Mouse (Mus musculus) kidney, postnatal 10 days (tissue): ENCODE results near the gene 6430548M08Rik.

ENCODE experiments used
- DNase-seq: peaks from one replicate; pipeline ENCODE4 v3.0.0; 2021; ENCODE audit warnings: mixed read lengths

The 6430548M08Rik gene

GRCm38 (mm10) chr8:120113758-120114255 lies at the start of gene 6430548M08Rik:
Gene 6430548M08Rik, plus strand, starts transcription at chr8:120114152.
- peak; percentile 100 for DNase-seq

GRCm38 (mm10) chr8:120065611-120066010 lies 48.3 kb upstream of the 6430548M08Rik start:
- DNase-seq = no peak

- DNase-seq = no peak
These were observed 47.7 kb upstream of the 6430548M08Rik start for GRCm38 (mm10) chr8:120066226-120066625.

GRCm38 (mm10) chr8:120067936-120068668 lies 45.9 kb upstream of the 6430548M08Rik start:
- peak; percentile 84 for DNase-seq

- DNase-seq = peak; percentile 91
These were observed 42.3 kb upstream of the 6430548M08Rik start for GRCm38 (mm10) chr8:120071684-120072083.

GRCm38 (mm10) chr8:120072259-120072658 lies 41.7 kb upstream of the 6430548M08Rik start:
- DNase-seq = no peak

GRCm38 (mm10) chr8:120072827-120073226 lies 41.1 kb upstream of the 6430548M08Rik start:
- peak; percentile 72 for DNase-seq

- DNase-seq = no peak
These were observed 39.4 kb upstream of the 6430548M08Rik start for GRCm38 (mm10) chr8:120074516-120074915.

- no peak for DNase-seq
These were observed 38.6 kb upstream of the 6430548M08Rik start for GRCm38 (mm10) chr8:120075347-120075746.

GRCm38 (mm10) chr8:120078080-120078479 lies 35.9 kb upstream of the 6430548M08Rik start:
- peak; percentile 94 for DNase-seq

GRCm38 (mm10) chr8:120079361-120079760 lies 34.6 kb upstream of the 6430548M08Rik start:
- DNase-seq = no peak

GRCm38 (mm10) chr8:120083261-120083660 lies 30.7 kb upstream of the 6430548M08Rik start:
- DNase-seq = no peak

- DNase-seq = no peak
These were observed 29.2 kb upstream of the 6430548M08Rik start for GRCm38 (mm10) chr8:120084783-120085182.

GRCm38 (mm10) chr8:120089511-120089910 lies 24.4 kb upstream of the 6430548M08Rik start:
- DNase-seq = no peak

GRCm38 (mm10) chr8:120091032-120091431 lies 22.9 kb upstream of the 6430548M08Rik start:
- DNase-seq = no peak

GRCm38 (mm10) chr8:120093103-120093502 lies 20.8 kb upstream of the 6430548M08Rik start:
- no peak for DNase-seq

- DNase-seq = no peak
These were observed 19.2 kb upstream of the 6430548M08Rik start for GRCm38 (mm10) chr8:120094801-120095200.

- DNase-seq = no peak
These were observed 17.5 kb upstream of the 6430548M08Rik start for GRCm38 (mm10) chr8:120096486-120096885.

GRCm38 (mm10) chr8:120100388-120101067 lies 13.4 kb upstream of the 6430548M08Rik start:
- DNase-seq = no peak

GRCm38 (mm10) chr8:120101068-120101972 lies 12.6 kb upstream of the 6430548M08Rik start, which contains the start of gene Zdhhc7:
Gene Zdhhc7, minus strand, starts transcription at chr8:120101482.
- peak; percentile 90 for DNase-seq

- peak; percentile 48 for DNase-seq
These were observed 10.0 kb upstream of the 6430548M08Rik start for GRCm38 (mm10) chr8:120103916-120104315.

GRCm38 (mm10) chr8:120104721-120105272 lies 9.2 kb upstream of the 6430548M08Rik start:
- DNase-seq = peak; percentile 85
